Mouse (Mus musculus) inflammation-experienced regulatory T-cells, adult 6 months (primary cell): Measurements from ENCODE around the gene Mad2l2. TPM values are rescaled to one million over a fixed set of nuclear protein-coding genes. Genes with fewer than 3 reads are reported as not detected.

Source experiments
- ATAC-seq: one replicate; pipeline ENCODE4 v1.8.0; 2017
- polyA plus RNA-seq, 3 experiments: library from polyadenylated mRNA; unstranded; fragments of 100-300 nt; shearing (Covaris generic); gene quantifications; one replicate each; pipeline ENCODE4 v1.2.1; 2017

Mad2l2 gene
- 10 to 100 TPM; 36.3 to 49.1 (median 39.6) TPM for polyA plus RNA-seq

- no peak for ATAC-seq
These were observed at the start of gene Mad2l2 for GRCm38 (mm10) chr4:148130133-148130532. Gene Mad2l2, plus strand, starts transcription at chr4:148130384.

- no peak for ATAC-seq
These were observed 49.6 kb upstream of the Mad2l2 start for GRCm38 (mm10) chr4:148080597-148080973.

- ATAC-seq = no peak
These were observed 49.0 kb upstream of the Mad2l2 start for GRCm38 (mm10) chr4:148081201-148081600.

GRCm38 (mm10) chr4:148082257-148083044 is 47.7 kb upstream of the Mad2l2 start:
- ATAC-seq = peak; percentile 68

GRCm38 (mm10) chr4:148083176-148083899 is 46.8 kb upstream of the Mad2l2 start:
- no peak for ATAC-seq

- ATAC-seq = no peak
These were observed 45.9 kb upstream of the Mad2l2 start for GRCm38 (mm10) chr4:148084261-148084714.

- no peak for ATAC-seq
These were observed 44.9 kb upstream of the Mad2l2 start for GRCm38 (mm10) chr4:148085131-148085906.

GRCm38 (mm10) chr4:148085907-148086305 is 44.3 kb upstream of the Mad2l2 start:
- ATAC-seq = no peak

- ATAC-seq = peak; percentile 10
These were observed 42.9 kb upstream of the Mad2l2 start for GRCm38 (mm10) chr4:148087091-148087906.

- peak; percentile 98 for ATAC-seq
These were observed 42.2 kb upstream of the Mad2l2 start, which contains the start of gene Agtrap for GRCm38 (mm10) chr4:148087907-148088527. Gene Agtrap, minus strand, starts transcription at chr4:148088031.

GRCm38 (mm10) chr4:148089166-148089565 is 41.0 kb upstream of the Mad2l2 start:
- ATAC-seq = no peak

GRCm38 (mm10) chr4:148091181-148091580 is 39.0 kb upstream of the Mad2l2 start:
- ATAC-seq = no peak

- no peak for ATAC-seq
These were observed 37.5 kb upstream of the Mad2l2 start for GRCm38 (mm10) chr4:148092551-148093271.

GRCm38 (mm10) chr4:148094161-148094560 is 36.0 kb upstream of the Mad2l2 start:
- no peak for ATAC-seq

- no peak for ATAC-seq
These were observed 35.1 kb upstream of the Mad2l2 start for GRCm38 (mm10) chr4:148095081-148095480.

GRCm38 (mm10) chr4:148097936-148098335 is 32.2 kb upstream of the Mad2l2 start:
- no peak for ATAC-seq

GRCm38 (mm10) chr4:148098666-148099065 is 31.5 kb upstream of the Mad2l2 start:
- ATAC-seq = no peak

- peak; percentile 54 for ATAC-seq
These were observed 28.2 kb upstream of the Mad2l2 start for GRCm38 (mm10) chr4:148101801-148102527.

- no peak for ATAC-seq
These were observed 26.0 kb upstream of the Mad2l2 start for GRCm38 (mm10) chr4:148104146-148104545.
